Mouse (Mus musculus): ENCODE measurements around the gene Zfp639. TPM values are rescaled to one million over a fixed set of nuclear protein-coding genes. Genes with fewer than 3 reads are reported as not detected.

Zfp639 gene
- total RNA-seq, 1 experiment from 2014 or later = 31.7 TPM

- no peak for DNase-seq
Measured at GRCm38 (mm10) chr3:32505841-32506240, 4.2 kb upstream of the Zfp639 start.

GRCm38 (mm10) chr3:32506366-32507225, 3.5 kb upstream of the Zfp639 start:
- DNase-seq = no peak

DNA sequence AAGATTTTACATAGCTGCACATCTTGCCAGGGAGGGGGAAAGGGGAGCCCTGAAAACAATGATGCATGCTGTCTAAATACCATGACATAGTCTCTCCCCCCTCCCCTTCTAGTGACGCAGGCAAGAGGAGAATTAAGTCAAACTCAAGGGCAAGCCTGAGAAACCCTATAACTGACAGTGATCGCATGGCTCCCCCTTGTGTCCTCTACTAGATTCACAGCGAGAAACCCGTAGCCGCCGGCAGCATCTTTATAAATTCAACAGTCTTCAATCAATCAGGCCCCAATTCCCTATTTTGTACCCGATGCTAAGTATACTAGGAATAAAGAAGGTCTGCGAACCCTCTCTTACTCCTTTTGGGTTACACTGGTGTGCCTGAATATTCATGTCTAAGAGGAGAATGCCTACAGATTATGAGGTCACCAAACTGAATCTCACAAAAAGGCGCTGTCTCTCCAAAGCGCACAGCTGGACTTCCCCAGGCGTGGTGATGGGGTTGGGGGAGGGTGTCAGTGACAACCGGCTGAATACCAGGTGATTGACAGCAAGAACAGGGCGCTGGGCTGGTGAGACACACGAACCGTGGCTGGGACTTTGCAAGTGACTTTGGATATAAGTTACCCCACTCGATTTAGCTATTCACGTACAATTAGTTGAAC, 1.3 kb upstream of the Zfp639 start:
- DNase-seq = peak; percentile 56

GRCm38 (mm10) chr3:32510375-32511190, 524 bp downstream of the Zfp639 start:
- peak; percentile 99 for DNase-seq

DNA sequence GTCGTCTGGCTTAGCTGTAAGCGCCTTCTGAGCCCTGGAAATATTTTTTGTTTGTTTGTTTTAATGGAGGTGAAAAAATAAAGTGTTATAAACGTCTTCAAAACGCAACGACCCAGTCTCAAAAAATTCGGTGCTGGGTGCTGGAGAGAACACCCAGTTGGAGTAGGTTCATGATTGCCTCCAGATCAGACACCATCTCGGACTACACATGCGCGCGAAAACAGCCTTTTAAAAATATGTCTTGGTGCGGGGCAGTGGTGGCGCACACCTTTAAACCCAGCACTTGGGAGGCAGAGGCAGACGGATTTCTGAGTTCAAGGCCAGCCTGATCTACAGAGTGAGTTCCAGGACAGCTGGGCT, 1.1 kb downstream of the Zfp639 start:
- DNase-seq = no peak

- DNase-seq = no peak
Measured at GRCm38 (mm10) chr3:32512686-32513284, 2.7 kb downstream of the Zfp639 start.

DNA sequence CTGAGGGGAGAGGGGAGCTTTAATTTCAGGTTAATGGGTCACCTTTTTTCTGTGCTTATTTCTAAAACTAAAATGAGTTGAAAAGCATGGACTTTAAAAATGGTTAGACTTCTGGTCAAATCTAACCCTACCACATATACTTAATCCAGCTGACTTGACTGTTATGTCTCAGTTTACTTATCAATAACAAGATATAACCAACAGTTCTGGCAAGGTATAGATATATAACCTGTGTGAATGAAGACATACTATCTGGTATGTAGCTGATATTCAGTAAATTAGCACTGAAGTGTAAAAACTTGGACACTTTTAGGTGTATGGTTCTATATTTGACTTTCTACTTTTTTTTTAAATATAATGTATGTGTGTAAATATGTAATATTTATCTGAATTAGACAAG, 3.5 kb downstream of the Zfp639 start:
- DNase-seq = no peak

DNA sequence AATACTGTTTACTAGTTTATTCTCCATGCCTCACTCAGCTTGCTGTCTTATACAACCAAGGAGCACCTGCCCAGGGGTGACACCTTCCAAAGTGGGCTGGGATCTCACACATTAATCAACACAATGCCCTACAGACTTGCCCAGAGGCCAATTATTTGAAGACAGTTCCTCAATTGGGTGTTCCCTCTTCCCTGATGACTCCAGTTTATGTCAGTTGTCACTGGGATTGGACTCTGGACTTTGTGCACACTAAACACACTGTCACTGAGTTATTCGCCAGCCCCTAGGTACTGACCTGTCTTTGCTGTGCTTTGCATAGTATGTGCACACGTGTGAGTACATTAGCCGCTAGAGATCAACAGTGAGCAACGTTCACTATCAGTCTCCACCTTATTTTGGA, 17.1 kb downstream of the Zfp639 start:
- no peak for DNase-seq

DNA sequence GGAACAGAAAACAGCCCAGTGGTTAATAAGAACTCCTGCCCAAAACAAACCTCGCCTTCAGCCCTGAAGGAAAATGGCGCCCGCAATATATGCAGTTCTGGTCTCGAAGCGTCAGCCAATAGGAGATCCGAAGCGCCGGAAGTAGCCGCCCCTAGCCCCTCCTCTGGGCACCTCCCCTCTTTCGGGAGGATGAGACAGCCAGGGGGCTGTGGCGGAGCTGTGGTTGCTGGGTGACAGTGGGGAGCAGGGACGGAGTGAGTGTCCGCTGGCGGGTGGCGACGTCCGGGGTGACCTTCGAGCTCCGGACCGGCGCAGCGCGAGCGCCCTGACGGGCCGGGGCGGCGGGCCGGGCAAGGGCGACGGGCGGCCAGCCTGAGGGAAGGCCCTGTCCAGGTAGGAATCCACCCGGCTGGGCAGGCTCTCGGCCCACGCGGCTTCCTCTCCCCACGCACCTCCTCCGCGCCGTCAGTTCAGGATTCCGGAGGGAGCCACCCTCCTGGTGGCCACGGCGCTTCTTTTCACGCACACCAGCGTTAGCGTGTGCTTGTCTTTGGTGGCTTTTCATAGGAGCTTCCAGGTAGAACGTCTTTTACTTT, 19.3 kb downstream of the Zfp639 start, which contains the start of gene Mfn1:
TSS of gene Mfn1 (plus strand) at position 163 of the 596 bp plus-strand sequence.
- peak; percentile 93 for DNase-seq

GRCm38 (mm10) chr3:32530041-32530440, 20.0 kb downstream of the Zfp639 start:
- DNase-seq = no peak

GRCm38 (mm10) chr3:32535692-32536091, 25.6 kb downstream of the Zfp639 start:
- no peak for DNase-seq

DNA sequence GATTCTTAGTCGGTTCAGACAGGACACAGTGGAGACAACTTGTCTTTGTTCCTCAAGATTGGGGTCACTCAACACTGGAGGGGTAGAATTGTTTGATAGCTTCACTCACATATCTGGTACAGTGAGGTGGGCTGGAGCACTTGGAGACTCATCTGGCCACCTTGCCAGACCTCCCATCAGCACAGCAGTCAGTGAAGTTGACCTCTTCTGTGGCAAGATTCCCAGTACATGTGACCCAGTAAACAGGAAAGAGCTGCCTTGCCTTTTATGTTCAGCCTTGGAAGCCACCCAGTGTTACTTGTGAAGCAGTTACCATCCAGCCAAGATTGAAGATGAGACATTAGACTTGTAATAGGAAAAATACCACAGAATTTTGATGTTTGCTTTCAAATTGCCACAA, 27.5 kb downstream of the Zfp639 start:
- peak; percentile 22 for DNase-seq

GRCm38 (mm10) chr3:32538091-32538490, 28.0 kb downstream of the Zfp639 start:
- DNase-seq = no peak

DNA sequence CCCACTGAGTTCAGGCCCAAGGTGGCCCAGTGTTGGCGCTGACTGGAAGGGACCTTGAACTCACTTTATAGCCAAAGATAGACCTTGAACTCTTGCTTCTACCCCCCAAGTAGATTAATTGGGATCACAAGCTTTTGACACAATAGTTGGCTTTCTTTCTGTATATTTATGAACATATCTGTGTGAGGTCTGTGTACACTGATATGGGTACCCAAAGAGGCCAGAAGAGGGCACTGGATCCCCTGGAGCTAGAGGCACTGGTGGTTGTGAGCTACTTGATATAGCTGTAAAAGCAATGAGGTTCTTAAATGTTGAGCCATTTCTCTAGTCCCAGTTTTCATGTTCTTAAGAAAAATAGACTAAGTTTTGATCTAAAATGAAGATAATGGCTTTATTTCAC, 43.0 kb downstream of the Zfp639 start:
- DNase-seq = peak; percentile 13

- no peak for DNase-seq
Measured at GRCm38 (mm10) chr3:32563401-32563800, 53.3 kb downstream of the Zfp639 start.

Other genes starting within 250 kb of the Zfp639 start
- 17.7 and 19.9 TPM in 2 replicates for gene Zmat3, start 144.2 kb upstream of the Zfp639 start, total RNA-seq (2021)
- gene Pik3ca, start 112.6 kb upstream of the Zfp639 start, total RNA-seq (2021) = 38.8 and 63.8 TPM in 2 replicates
- 0.90 and 1.7 TPM in 2 replicates for gene Kcnmb3, start 18.0 kb upstream of the Zfp639 start, total RNA-seq (2021)
- gene Mfn1, start 19.2 kb downstream of the Zfp639 start, total RNA-seq (2021) = 74.2 and 83.9 TPM in 2 replicates
- gene Gnb4, start 106.3 kb downstream of the Zfp639 start, total RNA-seq (2021) = 26.8 and 46.7 TPM in 2 replicates
- 55.6 and 57.1 TPM in 2 replicates for gene Actl6a, start 196.0 kb downstream of the Zfp639 start, total RNA-seq (2021)
- 296 and 331 TPM in 2 replicates for gene Ndufb5, start 226.7 kb downstream of the Zfp639 start, total RNA-seq (2021)
- 27.8 and 33.5 TPM in 2 replicates for gene Mrpl47, start 227.3 kb downstream of the Zfp639 start, total RNA-seq (2021)

Data from adrenal gland, postnatal 25 days (tissue).